Mouse (Mus musculus) embryo, embryonic 11.5 days (tissue): ENCODE measurements at regions not wholly inside any gene's neighbourhood (a gene's known extent, or its start where the extent isn't known, plus 50 kb on each side); places are given as distances from the start of the nearest gene placed in this dataset.

Source experiments
- DNase-seq: peaks from one replicate; pipeline ENCODE4 v3.0.0-alpha.2; 2012; ENCODE audit warnings: low read depth, low spot score

- DNase-seq: no peak
Measured at GRCm38 (mm10) chrX:121301915-121302314, 989.0 kb upstream of the H2afb3 start.

- no peak for DNase-seq
Measured at GRCm38 (mm10) chrX:121291239-121291638, 978.3 kb upstream of the H2afb3 start.

GRCm38 (mm10) chrX:121270071-121270470 is 957.2 kb upstream of the H2afb3 start:
- peak; percentile 0 for DNase-seq

- no peak for DNase-seq
Measured at GRCm38 (mm10) chrX:121269620-121270019, 956.7 kb upstream of the H2afb3 start.

- DNase-seq: peak; percentile 34
Measured at GRCm38 (mm10) chrX:121232142-121233000, 919.5 kb upstream of the H2afb3 start.
